Comparison of ENCODE assay signal across 10 mouse cellular contexts in genomic region chr13:37908061-37908460, GRCm38 (mm10).
A peak's percentile ranks its signal among the peaks of the same experiment; 100 is the strongest.
DNase-seq lines count a peak whose midpoint lies in the region; ATAC-seq and TF ChIP-seq lines count a peak whose summit lies in the region.
"Had no signal": no experiment of that assay in that cellular context is flagged by ENCODE, and none has a peak within 500 bp of the region (broad histone marks: within the 10 kb centered on the region; RNA-seq: fewer than 3 reads in every experiment).

No protein-coding gene starts in this region.

- H3K4me2 ChIP-seq in embryonic facial prominence, embryonic 13.5 days, result no peak overlapping the region
- no peak overlapping the region for H3K4me2 ChIP-seq in stomach, embryonic 14.5 days (replicated peaks; ENCODE audit: low read depth, low read length)
- H3K4me2 ChIP-seq in hindbrain, postnatal 0 days (ENCODE audit: low read depth, low read length), result no peak overlapping the region
- H3K4me2 ChIP-seq: limb, embryonic 12.5 days had no signal

- H3K9me3 ChIP-seq in embryonic facial prominence, embryonic 10.5 days, result no peaks in the 10 kb centered on the region
- H3K9me3 ChIP-seq in embryonic facial prominence, embryonic 13.5 days, result no peaks in the 10 kb centered on the region
- no peaks in the 10 kb centered on the region for H3K9me3 ChIP-seq in stomach, embryonic 14.5 days (ENCODE audit: control insufficient read depth, low read depth, low read length)
- no peaks in the 10 kb centered on the region for H3K9me3 ChIP-seq in hindbrain, postnatal 0 days (ENCODE audit: low read length)
- H3K9me3 ChIP-seq: limb, embryonic 12.5 days had no signal

- H3K27ac ChIP-seq in embryonic facial prominence, embryonic 10.5 days (replicated peaks), result no peak overlapping the region
- peak overlapping the region; percentile 55; the same call in 1 of the 2 replicates for H3K27ac ChIP-seq in embryonic facial prominence, embryonic 13.5 days
- H3K27ac ChIP-seq in stomach, embryonic 14.5 days (ENCODE audit: low read length), result peak overlapping the region; percentile 83
- no peak overlapping the region for H3K27ac ChIP-seq in hindbrain, postnatal 0 days
- H3K27ac ChIP-seq: limb, embryonic 12.5 days had no signal

- DNase-seq in embryonic facial prominence, embryonic 10.5 days (ENCODE audit: low spot score), result peak; percentile 16
- peak; percentile 68 for DNase-seq in kidney, postnatal 14 days
- DNase-seq in hindbrain, postnatal 0 days (ENCODE audit: low spot score), result no peak
- DNase-seq: adrenal gland, postnatal 14 days; heart, adult 11 months had no signal

- no peak for TF ChIP-seq CTCF in hindbrain, postnatal 0 days (IDR thresholded peaks at IDR 0.05; ENCODE audit: low read depth)

- H3K27me3 ChIP-seq in embryonic facial prominence, embryonic 10.5 days (replicated peaks; ENCODE audit: low read depth, poor library complexity, severe bottlenecking), result no peaks in the 10 kb centered on the region
- H3K27me3 ChIP-seq in embryonic facial prominence, embryonic 13.5 days, result no peaks in the 10 kb centered on the region
- no peaks in the 10 kb centered on the region for H3K27me3 ChIP-seq in stomach, embryonic 14.5 days (ENCODE audit: control insufficient read depth, insufficient read depth, low read length)
- H3K27me3 ChIP-seq in hindbrain, postnatal 0 days (ENCODE audit: insufficient read depth, low read length), result no peaks in the 10 kb centered on the region
- H3K27me3 ChIP-seq: limb, embryonic 12.5 days had no signal

- ATAC-seq in embryonic facial prominence, embryonic 13.5 days (ENCODE audit: insufficient number of reproducible peaks, insufficient read depth, low FRiP score, low TSS enrichment, low read depth), result no peak; the same call in 1 of the 2 replicates
- peak; percentile 87 for ATAC-seq in stomach, embryonic 14.5 days (ENCODE audit: insufficient number of reproducible peaks, insufficient read depth, low FRiP score, low read depth)
- no peak for ATAC-seq in erythroid progenitor cell, adult 5-6 weeks (replicated peaks; ENCODE audit: low FRiP score, poor library complexity, severe bottlenecking)
- ATAC-seq in hindbrain, postnatal 0 days, result no peak
- no peak for ATAC-seq in erythroblast, adult 5-6 weeks (replicated peaks; ENCODE audit: low FRiP score, poor library complexity, severe bottlenecking)

- H3K4me3 ChIP-seq in embryonic facial prominence, embryonic 10.5 days, result no peak overlapping the region
- no peak overlapping the region for H3K4me3 ChIP-seq in embryonic facial prominence, embryonic 13.5 days
- H3K4me3 ChIP-seq in stomach, embryonic 14.5 days (ENCODE audit: low read depth, low read length), result no peak overlapping the region
- no peak overlapping the region for H3K4me3 ChIP-seq in hindbrain, postnatal 0 days (ENCODE audit: low read length)
- H3K4me3 ChIP-seq: limb, embryonic 12.5 days had no signal

- H3K4me1 ChIP-seq in embryonic facial prominence, embryonic 10.5 days, result peaks cover 3% of the 10 kb centered on the region
- H3K4me1 ChIP-seq in embryonic facial prominence, embryonic 13.5 days, result peaks cover 9% of the 10 kb centered on the region
- H3K4me1 ChIP-seq in stomach, embryonic 14.5 days (ENCODE audit: control insufficient read depth, insufficient read depth, low read length), result peaks cover 10% of the 10 kb centered on the region
- no peaks in the 10 kb centered on the region for H3K4me1 ChIP-seq in hindbrain, postnatal 0 days (ENCODE audit: insufficient read depth, low read length)

- H3K36me3 ChIP-seq in embryonic facial prominence, embryonic 10.5 days (replicated peaks), result peaks cover 43% of the 10 kb centered on the region
- peaks cover 76% of the 10 kb centered on the region for H3K36me3 ChIP-seq in embryonic facial prominence, embryonic 13.5 days
- H3K36me3 ChIP-seq in stomach, embryonic 14.5 days (ENCODE audit: control insufficient read depth, insufficient read depth, low read length), result peaks cover 27% of the 10 kb centered on the region
- H3K36me3 ChIP-seq in hindbrain, postnatal 0 days (ENCODE audit: insufficient read depth, low read length), result no peaks in the 10 kb centered on the region

- no peak overlapping the region for H3K9ac ChIP-seq in embryonic facial prominence, embryonic 13.5 days
- no peak overlapping the region for H3K9ac ChIP-seq in stomach, embryonic 14.5 days (replicated peaks; ENCODE audit: low read depth, low read length)
- no peak overlapping the region for H3K9ac ChIP-seq in hindbrain, postnatal 0 days (replicated peaks; ENCODE audit: low read length)
- H3K9ac ChIP-seq: limb, embryonic 12.5 days had no signal

- WGBS in embryonic facial prominence, embryonic 10.5 days, result 78% methylated on average over 9 of the region's 9 CpGs
- 68% methylated on average over 9 of the region's 9 CpGs for WGBS in embryonic facial prominence, embryonic 13.5 days
- WGBS in stomach, embryonic 14.5 days, result 63% methylated on average over 9 of the region's 9 CpGs
- 85% methylated on average over 9 of the region's 9 CpGs for WGBS in hindbrain, postnatal 0 days

Comparison
In these comparisons a context has a peak if more than half of its experiments do, and no peak if none do; other contexts are left out.
1. H3K27ac ChIP-seq: peak in embryonic facial prominence, embryonic 13.5 days (single experiment) and stomach, embryonic 14.5 days (single experiment); none in embryonic facial prominence, embryonic 10.5 days (single experiment) and hindbrain, postnatal 0 days (single experiment).